Mouse (Mus musculus) liver, adult 2 months (tissue): ENCODE measurements at regions not wholly inside any gene's neighbourhood (a gene's known extent, or its start where the extent isn't known, plus 50 kb on each side); places are given as distances from the start of the nearest gene placed in this dataset.

Source experiments
- DNase-seq: peaks from one replicate; pipeline ENCODE4 v3.0.0-alpha.2; 2011; ENCODE audit warnings: low read depth, low spot score; ENCODE audit errors: extremely low read depth
- H3K27ac ChIP-seq: fragments of 200-500 bp; replicated peaks from 2 replicates; pipeline ENCODE4 v1.5.1; 2012; ENCODE audit warnings: low read depth, mild to moderate bottlenecking, control low read depth, inconsistent platforms, low read length; ENCODE audit not compliant: insufficient read depth
- H3K27me3 ChIP-seq: fragments of 200-500 bp; 2 replicates; pipeline ENCODE4 v1.6.1; 2012; ENCODE audit warnings: mild to moderate bottlenecking, moderate library complexity, low read length, inconsistent platforms; ENCODE audit not compliant: control insufficient read depth, insufficient read depth
- H3K36me3 ChIP-seq: fragments of 200-500 bp; 2 replicates; pipeline ENCODE4 v1.6.1; 2012; ENCODE audit warnings: low read length, inconsistent platforms; ENCODE audit not compliant: control insufficient read depth, insufficient read depth
- H3K4me1 ChIP-seq: fragments of 200-500 bp; 2 replicates; pipeline ENCODE4 v1.6.1; 2011; ENCODE audit warnings: low read length; ENCODE audit not compliant: control insufficient read depth, insufficient read depth
- H3K4me3 ChIP-seq: fragments of 200-500 bp; 2 replicates; pipeline ENCODE4 v1.5.1; 2011; ENCODE audit warnings: low read depth, mild to moderate bottlenecking, control low read depth, low read length, moderate library complexity; ENCODE audit not compliant: insufficient read depth
- H3K79me2 ChIP-seq: fragments of 200-500 bp; 2 replicates; pipeline ENCODE4 v1.6.1; 2012; ENCODE audit warnings: inconsistent platforms, mild to moderate bottlenecking, low read length, moderate library complexity; ENCODE audit not compliant: control insufficient read depth, insufficient read depth
- H3K9ac ChIP-seq: fragments of 200-500 bp; 2 replicates; pipeline ENCODE4 v1.6.1; 2012; ENCODE audit warnings: low read depth, mild to moderate bottlenecking, control low read depth, inconsistent platforms, low read length
- CTCF ChIP-seq: fragments of 200-500 bp; IDR thresholded peaks from 2 replicates; pipeline ENCODE4 v1.5.1; 2011; ENCODE audit warnings: low read depth, low read length, control low read depth
- POLR2A ChIP-seq: fragments of 200-500 bp; IDR thresholded peaks from 2 replicates; pipeline ENCODE4 v1.6.1; 2011; ENCODE audit warnings: low read length, control low read depth; ENCODE audit not compliant: insufficient read depth; ENCODE audit errors: extremely low read depth
- WGBS: fragments of 180-500 bp; shearing (Covaris S2); methylation state at CpG from one replicate; pipeline ENCODE4 v1.1.7; 2018; 5-methylcytosine and 5-hydroxymethylcytosine counted together

DNA sequence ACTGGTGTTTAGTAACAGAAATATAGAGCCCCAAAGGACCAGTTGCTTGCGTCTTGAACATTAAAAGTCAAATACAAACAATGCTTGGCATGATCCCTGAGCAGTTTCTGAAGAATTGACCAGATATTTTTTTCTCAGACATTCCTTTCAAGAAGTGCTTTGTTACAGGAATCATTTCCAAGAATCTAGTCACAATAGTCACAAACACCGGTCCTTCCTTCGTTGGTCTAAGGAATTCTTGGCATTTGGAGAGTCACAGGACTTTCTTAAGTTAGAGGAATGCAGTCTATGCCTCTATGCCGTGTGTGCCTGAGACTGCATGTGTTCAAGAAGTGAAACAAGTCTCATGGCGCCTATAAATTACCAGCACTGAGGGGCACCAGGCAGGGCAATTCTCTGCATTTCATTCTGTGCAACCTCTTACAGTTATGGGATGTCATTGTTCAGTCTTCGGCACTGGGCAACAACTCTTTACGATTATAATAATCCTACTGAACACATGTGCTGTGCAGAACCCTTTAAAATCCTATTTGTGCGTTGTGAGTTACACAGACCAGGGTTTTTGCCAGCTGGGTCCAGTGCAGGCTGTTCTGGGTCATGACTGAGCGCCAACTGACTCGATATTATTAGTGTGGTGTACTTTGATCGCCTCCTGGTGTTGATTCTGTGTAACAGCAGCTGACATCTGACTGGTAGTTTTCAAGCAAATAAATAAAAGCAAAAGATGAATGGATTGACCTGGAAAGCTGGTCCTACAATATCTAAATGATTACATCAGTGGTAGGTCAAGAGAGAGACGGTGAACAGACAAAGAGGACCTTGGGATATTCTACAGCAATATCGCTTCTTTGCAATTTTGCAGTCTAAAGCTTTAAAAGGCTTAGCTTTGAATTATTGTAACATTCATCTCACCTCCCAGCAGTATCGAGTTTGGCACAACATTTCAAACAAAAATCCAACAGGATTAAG is 398.6 kb upstream of the Ddi1 start:
- H3K79me2 ChIP-seq, result no peaks in the 10 kb centered on the region
- no peaks in the 10 kb centered on the region for H3K27me3 ChIP-seq
- no peak overlapping the region for H3K4me3 ChIP-seq
- no peak overlapping the region for H3K27ac ChIP-seq
- no peak overlapping the region for H3K9ac ChIP-seq
- DNase-seq, result peak; percentile 42
- no peaks in the 10 kb centered on the region for H3K36me3 ChIP-seq
- 43% methylated on average over 14 of the region's 14 CpGs for WGBS
- TF ChIP-seq POLR2A (no peak), CTCF (peak; percentile 49)
- H3K4me1 ChIP-seq, result no peaks in the 10 kb centered on the region

GRCm38 (mm10) chr9:6665679-6666078 is 396.0 kb upstream of the Ddi1 start:
- H3K36me3 ChIP-seq, result no peaks in the 10 kb centered on the region
- H3K9ac ChIP-seq, result no peak overlapping the region
- WGBS, result 57% methylated on average over 2 of the region's 2 CpGs
- no peak overlapping the region for H3K4me3 ChIP-seq
- H3K27me3 ChIP-seq, result no peaks in the 10 kb centered on the region
- DNase-seq, result no peak
- H3K27ac ChIP-seq, result no peak overlapping the region
- no peak for TF ChIP-seq CTCF
- no peak for TF ChIP-seq POLR2A
- no peaks in the 10 kb centered on the region for H3K79me2 ChIP-seq
- H3K4me1 ChIP-seq, result no peaks in the 10 kb centered on the region

DNA sequence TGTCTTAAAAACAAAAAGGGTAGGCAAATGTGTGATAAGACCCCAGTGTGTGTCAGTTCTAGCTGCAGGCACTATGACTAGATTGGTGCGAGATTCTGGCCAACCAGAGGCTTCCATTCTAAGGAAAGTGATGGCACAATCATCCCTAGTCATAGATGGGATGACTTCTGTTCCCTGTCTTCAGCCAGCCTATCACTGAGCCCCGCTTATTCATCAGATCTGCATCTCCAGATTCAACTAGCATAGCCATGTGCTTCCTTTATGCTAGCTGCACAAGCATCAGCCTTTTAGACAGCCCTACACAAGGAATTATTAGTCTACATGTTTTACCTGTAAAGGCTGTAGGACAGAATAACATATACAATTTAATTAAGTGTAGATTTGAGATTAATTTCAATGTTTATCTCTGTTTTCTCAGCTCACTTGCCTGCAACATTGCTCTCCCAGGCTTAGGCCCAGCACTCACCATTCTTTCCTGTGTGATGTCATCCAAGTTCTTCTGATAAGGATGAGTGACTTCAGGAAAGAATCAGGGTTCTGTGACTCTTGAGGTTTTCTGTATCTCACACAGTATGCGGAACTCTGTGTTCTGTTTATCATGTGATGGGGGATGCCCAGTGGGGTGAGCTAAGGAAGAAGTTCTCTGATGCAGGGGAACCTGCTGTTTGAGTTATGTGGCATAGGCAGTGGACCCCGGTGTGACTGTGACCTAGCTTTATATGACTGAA is 382.8 kb upstream of the Ddi1 start:
- 69% methylated on average over 4 of the region's 4 CpGs for WGBS

GRCm38 (mm10) chr9:6651572-6652236 is 382.1 kb upstream of the Ddi1 start:
- H3K36me3 ChIP-seq, result no peaks in the 10 kb centered on the region
- DNase-seq, result no peak
- WGBS, result 83% methylated on average over 6 of the region's 6 CpGs
- H3K79me2 ChIP-seq, result no peaks in the 10 kb centered on the region
- H3K4me3 ChIP-seq, result no peak overlapping the region
- H3K27ac ChIP-seq, result no peak overlapping the region
- H3K9ac ChIP-seq, result no peak overlapping the region
- TF ChIP-seq POLR2A, result no peak
- TF ChIP-seq CTCF, result no peak
- no peaks in the 10 kb centered on the region for H3K27me3 ChIP-seq
- H3K4me1 ChIP-seq, result no peaks in the 10 kb centered on the region

More for the DNA sequence above, 382.8 kb upstream of the Ddi1 start:
- Histone ChIP-seq H3K79me2 (no peaks in the 10 kb centered on the region), H3K27ac (no peak overlapping the region), H3K9ac (no peak overlapping the region), H3K36me3 (no peaks in the 10 kb centered on the region), H3K4me3 (no peak overlapping the region), H3K27me3 (no peaks in the 10 kb centered on the region), H3K4me1 (no peaks in the 10 kb centered on the region)
- no peak for TF ChIP-seq CTCF
- TF ChIP-seq POLR2A, result no peak
- no peak for DNase-seq

GRCm38 (mm10) chr9:6645796-6646309 is 376.2 kb upstream of the Ddi1 start:
- no peaks in the 10 kb centered on the region for H3K4me1 ChIP-seq
- WGBS, result 53% methylated on average over 3 of the region's 3 CpGs

More at GRCm38 (mm10) chr9:6645796-6646309, 376.2 kb upstream of the Ddi1 start:
- no peaks in the 10 kb centered on the region for H3K27me3 ChIP-seq
- no peaks in the 10 kb centered on the region for H3K79me2 ChIP-seq
- TF ChIP-seq POLR2A (no peak), CTCF (no peak)
- no peak overlapping the region for H3K9ac ChIP-seq
- H3K27ac ChIP-seq, result no peak overlapping the region
- H3K36me3 ChIP-seq, result no peaks in the 10 kb centered on the region
- H3K4me3 ChIP-seq, result no peak overlapping the region
- no peak for DNase-seq
